Mouse (Mus musculus): Measurements from ENCODE around the gene Gm9747.

Gm9747 gene

GRCm38 (mm10) chr1:82257457-82257856 is 24.5 kb downstream of the Gm9747 start:
- no peak for DNase-seq

GRCm38 (mm10) chr1:82258331-82258730 is 25.4 kb downstream of the Gm9747 start:
- no peak for DNase-seq

DNA sequence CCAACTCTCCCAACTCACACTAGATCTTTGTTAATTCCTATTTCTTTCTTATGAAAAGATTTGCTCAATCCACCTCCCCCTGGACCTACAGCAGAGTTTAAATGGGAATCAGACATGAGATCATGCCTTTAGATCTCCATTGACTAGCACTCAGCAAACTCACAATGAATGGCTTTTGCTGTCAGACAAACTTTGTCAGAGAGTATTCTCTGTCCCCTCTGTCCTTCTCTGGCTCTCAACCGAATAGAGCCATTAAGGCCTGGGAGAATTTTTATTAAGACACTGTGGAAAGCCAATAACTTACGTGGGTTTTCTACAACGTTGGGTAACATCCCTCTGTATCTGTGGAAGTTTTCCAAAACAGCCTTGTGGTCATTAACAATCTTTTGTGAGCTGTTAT is 27.1 kb downstream of the Gm9747 start:
- DNase-seq = no peak

DNA sequence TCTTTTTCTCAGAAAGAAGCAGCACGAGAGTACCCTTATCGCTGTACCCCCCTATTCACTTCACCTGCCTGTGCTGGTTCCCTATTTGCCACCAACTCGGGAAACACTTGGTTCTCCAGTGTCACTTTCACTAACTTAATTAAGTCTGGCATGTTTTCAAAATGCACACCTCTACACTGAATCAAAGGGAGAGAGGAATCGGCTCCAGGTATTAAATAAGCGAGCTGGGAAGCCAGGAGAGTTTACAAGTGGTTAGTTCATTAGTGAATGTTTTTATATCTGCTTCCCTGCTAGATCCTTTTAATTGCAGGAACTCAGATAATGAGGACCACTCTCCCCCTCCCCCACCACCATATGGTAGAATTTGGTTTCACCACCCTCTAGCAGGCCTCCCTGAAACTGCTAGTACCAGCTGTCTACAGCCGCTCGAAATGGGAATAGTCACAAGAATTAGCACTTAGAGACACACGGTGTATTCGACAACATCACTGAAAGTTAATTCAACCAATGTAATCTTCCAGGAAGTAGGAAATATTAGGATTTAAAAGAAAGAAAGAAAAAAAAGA is 28.2 kb downstream of the Gm9747 start:
- DNase-seq = no peak

GRCm38 (mm10) chr1:82261638-82262037 is 28.7 kb downstream of the Gm9747 start:
- DNase-seq = no peak

DNA sequence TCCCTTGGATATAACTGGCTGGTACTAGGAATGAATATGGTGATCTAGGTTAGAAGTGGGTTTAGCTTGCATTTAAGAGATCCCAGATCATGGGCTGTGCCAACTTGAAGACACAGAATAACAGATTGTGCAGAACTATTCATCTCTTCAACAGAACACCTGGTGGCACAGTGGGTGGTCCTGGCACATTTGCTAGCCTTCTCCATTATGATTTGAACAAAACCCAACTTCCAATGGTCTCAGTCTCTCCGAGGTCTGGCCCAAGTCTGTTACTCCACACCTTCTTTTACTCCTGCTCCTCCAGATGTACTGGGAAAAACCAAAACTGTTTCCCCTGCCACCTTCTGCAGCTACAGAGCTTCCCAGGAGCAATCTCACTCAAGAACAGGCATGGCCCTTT is 29.4 kb downstream of the Gm9747 start:
- DNase-seq = no peak

DNA sequence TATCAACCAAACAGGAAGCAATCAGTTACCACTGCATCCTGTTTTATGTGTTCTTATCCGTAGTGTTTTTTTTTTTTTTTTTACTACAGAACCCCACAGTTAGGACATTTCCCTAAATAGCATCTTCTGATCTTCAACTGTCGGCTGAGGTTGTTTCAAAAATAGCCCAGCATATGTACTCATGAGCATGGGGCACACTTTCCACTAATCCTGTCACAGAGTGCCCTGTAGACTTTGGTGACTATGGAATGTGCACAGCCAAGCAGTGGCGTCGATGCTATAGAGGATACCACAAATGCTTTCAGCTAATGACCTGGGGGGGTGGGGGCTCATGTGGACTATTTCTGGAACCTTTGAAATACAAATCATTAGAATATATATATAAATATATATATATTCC is 34.6 kb downstream of the Gm9747 start:
- DNase-seq = no peak

GRCm38 (mm10) chr1:82272231-82272630 is 39.3 kb downstream of the Gm9747 start:
- no peak for DNase-seq

- DNase-seq = no peak
Observed at GRCm38 (mm10) chr1:82273529-82273928, 40.6 kb downstream of the Gm9747 start.

GRCm38 (mm10) chr1:82274361-82274760 is 41.4 kb downstream of the Gm9747 start:
- DNase-seq = no peak

- no peak for DNase-seq
Observed at GRCm38 (mm10) chr1:82279768-82280167, 46.9 kb downstream of the Gm9747 start.

DNA sequence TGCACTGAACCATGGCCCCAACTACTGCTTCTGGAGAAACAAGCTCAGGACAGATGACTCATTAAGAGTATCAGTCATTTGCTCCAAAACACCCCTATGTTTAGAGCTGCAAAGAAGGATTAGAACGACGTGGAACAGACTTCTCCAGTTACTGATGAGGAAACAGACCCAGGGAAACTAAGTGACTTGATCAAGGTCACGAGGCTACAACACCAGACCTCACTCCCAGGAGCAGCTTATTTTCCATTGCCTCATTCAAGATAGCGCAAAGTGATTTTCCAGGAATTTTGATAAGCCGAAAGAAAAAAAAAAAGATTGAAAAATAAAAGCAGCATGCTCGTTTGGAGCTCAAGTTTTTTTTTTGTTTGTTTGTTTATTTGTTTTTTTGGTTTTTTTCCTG is 48.9 kb downstream of the Gm9747 start:
- no peak for DNase-seq

GRCm38 (mm10) chr1:82282992-82283611 is 50.2 kb downstream of the Gm9747 start:
- DNase-seq = peak; percentile 88 to 90

DNA sequence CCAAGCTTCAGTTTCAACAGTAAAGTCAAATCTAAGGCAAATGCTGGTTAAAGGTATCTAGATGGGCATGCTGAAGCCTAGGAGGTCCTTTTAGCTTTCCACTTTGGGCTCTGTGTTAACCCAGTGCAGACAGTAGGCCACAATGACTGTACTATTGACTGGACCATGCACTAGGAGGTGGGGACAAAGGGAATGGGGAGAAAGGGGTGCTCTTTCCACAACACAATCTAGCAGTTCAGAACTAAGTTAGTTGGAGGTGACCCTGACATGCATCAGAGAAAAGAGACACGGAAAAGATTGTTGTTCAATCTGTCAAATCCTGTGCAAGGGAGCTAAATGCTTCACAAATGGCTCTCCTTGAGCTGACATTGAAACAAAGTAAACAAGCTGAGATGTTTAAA is 51.0 kb downstream of the Gm9747 start:
- DNase-seq = peak in 1 of 2 experiments; percentile 18

DNA sequence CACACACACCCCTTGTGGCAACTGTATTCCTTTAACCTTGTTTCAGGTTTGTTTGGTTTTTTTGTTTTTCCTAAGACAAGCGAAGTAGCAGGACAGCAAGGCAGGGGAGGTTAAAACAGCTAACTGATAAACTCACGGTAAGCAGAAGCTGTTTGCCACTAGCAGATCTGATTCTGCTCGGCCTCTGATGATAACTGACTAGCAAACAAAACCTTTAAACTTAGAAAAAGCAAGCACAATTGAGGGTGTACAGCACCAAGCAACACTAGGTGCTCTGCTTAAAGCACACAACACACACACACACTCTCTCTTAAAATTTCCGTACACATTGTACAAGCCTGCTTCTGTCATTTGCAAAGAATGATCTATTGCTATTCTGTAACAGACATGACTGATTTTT is 51.5 kb downstream of the Gm9747 start:
- peak in 1 of 2 experiments; percentile 13 for DNase-seq

Measured in kidney, postnatal 36 days (tissue).